Mouse (Mus musculus) hindbrain, postnatal 0 days (tissue): ENCODE data around the gene Fam13c. TPM values are rescaled to one million over a fixed set of nuclear protein-coding genes. Genes with fewer than 3 reads are reported as not detected.

Experiments used
- ATAC-seq: fragments of 200-750 bp; cut with Nextera tagmentation; 2 replicates; pipeline ENCODE4 v1.8.0; 2017; ENCODE audit warnings: mild to moderate bottlenecking, moderate TSS enrichment, moderate library complexity
- DNase-seq: peaks from one replicate; pipeline ENCODE4 v3.0.0-alpha.2; 2015; ENCODE audit warnings: low spot score
- H3K27ac ChIP-seq: fragments of 300-500 bp; sonication (generic); 2 replicates; pipeline ENCODE4 v1.5.1; 2014; ENCODE audit warnings: mild to moderate bottlenecking
- H3K27me3 ChIP-seq: fragments of 300-500 bp; sonication (generic); 2 replicates; pipeline ENCODE4 v1.6.1; 2014; ENCODE audit warnings: low read length, mixed read lengths; ENCODE audit not compliant: insufficient read depth
- H3K36me3 ChIP-seq: fragments of 300-500 bp; sonication (generic); 2 replicates; pipeline ENCODE4 v1.6.1; 2014; ENCODE audit warnings: low read length, mixed read lengths; ENCODE audit not compliant: insufficient read depth
- H3K4me1 ChIP-seq: fragments of 300-500 bp; sonication (generic); 2 replicates; pipeline ENCODE4 v1.6.1; 2014; ENCODE audit warnings: antibody characterized with exemption, low read length, mixed read lengths; ENCODE audit not compliant: insufficient read depth
- H3K4me2 ChIP-seq: fragments of 300-500 bp; sonication (generic); 2 replicates; pipeline ENCODE4 v1.6.1; 2014; ENCODE audit warnings: low read depth, mild to moderate bottlenecking, low read length, moderate library complexity, mixed read lengths
- H3K4me3 ChIP-seq: fragments of 300-500 bp; sonication (generic); 2 replicates; pipeline ENCODE4 v1.5.1; 2014; ENCODE audit warnings: low read length
- H3K9ac ChIP-seq: fragments of 300-500 bp; sonication (generic); replicated peaks from 2 replicates; pipeline ENCODE4 v1.6.1; 2014; ENCODE audit warnings: mild to moderate bottlenecking, low read length, moderate library complexity, mixed read lengths
- H3K9me3 ChIP-seq: fragments of 300-500 bp; sonication (generic); 2 replicates; pipeline ENCODE4 v1.6.1; 2016; ENCODE audit warnings: low read length, mixed read lengths
- CTCF ChIP-seq: IDR thresholded peaks from 2 replicates; pipeline ENCODE4 v1.5.1; 2016; ENCODE audit warnings: antibody characterized with exemption, control low read depth, low read depth
- WGBS: fragments of 180-500 bp; shearing (Covaris S2); extraction: QIAGEN DNeasy Blood & Tissue Kit; methylation state at CpG from one replicate; pipeline ENCODE4 v1.1.7; 2014; 5-methylcytosine and 5-hydroxymethylcytosine counted together
- polyA plus RNA-seq: library from polyadenylated mRNA; unstranded; fragments of >200 nt; fragmentation: Nextera tagmentation; extraction: Ambion mirVana; gene quantifications from 2 replicates; pipeline ENCODE4 v1.2.1, GENCODE M21; 2015
- total RNA-seq: library from RNA; depleted of rRNA; stranded (reverse); fragments of >200 nt; gene quantifications from 2 replicates; pipeline ENCODE4 v1.2.3, GENCODE M21; 2014

Fam13c gene
- total and polyA plus RNA-seq, 2 experiments from 2014 or later, result 6.8 to 18.3 TPM

DNA sequence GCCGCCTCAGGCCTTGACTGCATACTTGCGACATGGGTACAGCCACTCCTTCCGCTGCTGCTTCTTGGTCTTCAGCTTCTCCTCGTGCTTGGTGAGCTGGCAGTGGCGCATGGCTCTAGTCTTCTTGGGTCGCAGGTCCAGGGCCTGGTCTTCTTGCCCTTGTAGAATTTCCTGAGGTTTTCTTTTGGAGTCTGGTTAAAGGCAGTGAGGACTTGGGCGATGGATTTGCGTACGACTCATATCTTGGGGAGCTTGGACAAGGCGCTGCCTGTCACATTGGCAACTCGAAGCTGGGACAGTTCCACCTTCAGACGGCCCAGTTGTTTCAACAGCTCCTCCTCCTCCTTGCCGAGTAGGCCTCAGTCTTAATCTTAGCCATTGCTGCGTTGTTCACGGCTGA, 64.6 kb downstream of the Fam13c start:
- Histone ChIP-seq H3K4me3 (no peak overlapping the region), H3K27me3 (no peaks in the 10 kb centered on the region), H3K9me3 (no peaks in the 10 kb centered on the region), H3K27ac (no peak overlapping the region), H3K4me1 (peaks cover 7% of the 10 kb centered on the region; the same call in 1 of the 2 replicates), H3K9ac (no peak overlapping the region), H3K4me2 (no peak overlapping the region), H3K36me3 (no peaks in the 10 kb centered on the region)
- DNase-seq, result no peak
- TF ChIP-seq CTCF, result no peak
- 92% methylated on average over 15 of the region's 15 CpGs for WGBS
- no peak for ATAC-seq

DNA sequence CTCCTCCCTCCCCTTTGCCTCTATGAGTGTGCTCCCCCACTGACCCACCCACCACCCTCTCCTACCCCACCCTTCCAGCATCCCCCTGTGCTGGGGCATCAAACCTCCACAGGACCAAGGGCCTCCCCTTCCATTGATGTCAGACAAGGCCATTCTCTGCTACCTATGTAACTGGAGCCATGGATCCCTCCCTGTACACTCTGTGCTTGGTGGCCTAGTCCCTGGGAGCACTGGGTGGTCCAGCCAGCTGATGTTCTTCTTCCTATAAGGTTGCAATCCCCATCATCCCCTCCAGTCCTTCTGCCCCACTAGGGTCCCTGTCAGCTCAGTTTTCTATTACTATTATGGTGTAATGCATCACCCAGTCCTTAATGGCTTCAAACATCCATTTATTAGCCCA, 65.1 kb downstream of the Fam13c start:
- H3K27ac ChIP-seq, result no peak overlapping the region
- no peaks in the 10 kb centered on the region for H3K36me3 ChIP-seq
- DNase-seq, result no peak
- H3K9ac ChIP-seq, result no peak overlapping the region
- H3K4me2 ChIP-seq, result no peak overlapping the region
- H3K4me1 ChIP-seq, result peaks cover 7% of the 10 kb centered on the region; the same call in 1 of the 2 replicates
- H3K4me3 ChIP-seq, result no peak overlapping the region
- no peaks in the 10 kb centered on the region for H3K9me3 ChIP-seq
- no peaks in the 10 kb centered on the region for H3K27me3 ChIP-seq
- ATAC-seq, result no peak
- TF ChIP-seq CTCF, result no peak

DNA sequence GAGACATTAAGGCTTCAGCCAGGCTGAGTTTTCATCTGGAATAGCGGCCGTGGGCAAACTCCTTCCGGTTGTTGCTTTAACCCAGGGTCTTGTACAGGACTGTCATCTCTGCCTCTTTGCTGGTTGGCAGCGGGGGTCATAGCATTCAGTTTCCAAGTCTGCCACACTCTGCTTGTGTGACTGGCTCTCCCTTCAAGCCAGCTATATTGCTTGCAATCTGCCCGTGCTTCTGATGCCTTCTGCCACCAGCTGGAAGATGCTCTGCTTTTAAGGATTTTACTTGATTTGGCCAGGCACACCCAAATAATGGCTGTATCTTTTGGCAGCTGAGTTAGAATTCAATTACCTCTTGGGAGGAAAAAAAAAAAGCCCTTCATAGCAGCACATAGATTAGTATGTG, 65.6 kb downstream of the Fam13c start:
- Histone ChIP-seq H3K9ac (no peak overlapping the region), H3K4me1 (peaks cover 7% of the 10 kb centered on the region; the same call in 1 of the 2 replicates), H3K9me3 (no peaks in the 10 kb centered on the region), H3K27ac (0 out of 2 replicates have a peak overlapping the region, but pooled peaks have one; percentile 45), H3K4me3 (no peak overlapping the region), H3K36me3 (no peaks in the 10 kb centered on the region), H3K4me2 (no peak overlapping the region), H3K27me3 (no peaks in the 10 kb centered on the region)
- DNase-seq (no peak), ATAC-seq (no peak)
- no peak for TF ChIP-seq CTCF
- 59% methylated on average over 5 of the region's 5 CpGs for WGBS

DNA sequence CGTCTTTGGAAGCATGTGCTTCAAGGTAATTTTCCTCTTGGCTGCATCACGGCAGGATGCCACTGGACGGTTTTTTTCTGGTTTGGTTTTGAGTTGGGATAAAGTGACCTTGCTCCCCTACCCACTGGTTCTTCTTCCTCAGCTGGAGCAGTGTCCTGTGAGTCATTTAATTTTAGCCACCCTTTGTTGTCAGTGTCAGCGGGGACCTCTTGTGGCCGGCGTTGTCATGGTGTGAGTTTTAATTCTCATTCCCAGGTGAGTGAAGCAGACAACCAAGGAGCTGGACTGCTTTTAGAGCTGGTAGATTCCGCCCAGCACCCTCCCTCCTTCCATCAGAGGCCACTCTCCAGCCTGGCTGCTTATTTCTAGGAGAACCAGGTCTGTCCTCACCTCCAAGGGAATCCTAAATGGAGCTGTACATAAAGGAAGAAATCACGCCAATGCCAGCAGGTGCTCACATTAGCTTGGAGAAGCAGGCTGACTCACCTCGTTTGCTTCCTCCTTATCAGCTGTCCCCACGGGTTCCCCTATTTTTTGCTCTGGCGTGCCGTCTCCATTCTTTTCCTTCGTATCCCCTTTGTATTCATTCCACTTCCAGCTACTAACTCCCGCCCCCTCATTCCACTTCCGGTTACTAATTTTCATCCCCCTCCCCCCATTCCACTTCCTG, 66.4 kb downstream of the Fam13c start:
- 44% methylated on average over 15 of the region's 15 CpGs for WGBS
- DNase-seq, result no peak
- H3K27me3 ChIP-seq, result no peaks in the 10 kb centered on the region

DNA sequence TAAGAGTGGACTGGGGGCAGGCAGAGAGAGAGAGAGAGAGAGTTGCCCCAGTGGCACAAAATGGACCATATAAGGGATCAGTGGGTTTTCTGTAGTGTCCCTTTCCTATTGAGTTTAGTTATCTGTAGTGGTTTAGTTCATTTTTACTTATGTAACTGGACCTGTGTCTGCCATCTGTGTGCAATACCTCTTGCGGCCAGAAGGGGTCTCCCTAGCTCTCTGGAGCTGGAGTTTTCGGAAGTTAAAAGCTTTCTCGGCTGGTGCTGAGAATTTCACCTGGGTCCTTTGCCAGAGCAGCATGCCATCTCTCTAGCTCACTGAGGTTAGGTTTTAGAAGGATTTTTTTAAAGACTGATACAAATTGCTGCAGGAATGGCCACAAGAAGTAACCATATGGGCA, 67.6 kb downstream of the Fam13c start:
- peaks cover 7% of the 10 kb centered on the region; the same call in 1 of the 2 replicates for H3K4me1 ChIP-seq
- ATAC-seq (no peak), DNase-seq (no peak)
- H3K9ac ChIP-seq, result no peak overlapping the region
- no peaks in the 10 kb centered on the region for H3K27me3 ChIP-seq
- no peak overlapping the region for H3K4me2 ChIP-seq
- no peak overlapping the region for H3K4me3 ChIP-seq
- peak; percentile 48 for TF ChIP-seq CTCF
- WGBS, result 94% methylated on average over 3 of the region's 3 CpGs
- no peaks in the 10 kb centered on the region for H3K36me3 ChIP-seq
- no peak overlapping the region for H3K27ac ChIP-seq
- H3K9me3 ChIP-seq, result no peaks in the 10 kb centered on the region

More for the DNA sequence above, 66.4 kb downstream of the Fam13c start:
- peak; percentile 49 for TF ChIP-seq CTCF
- Histone ChIP-seq H3K4me2 (0 out of 2 replicates have a peak overlapping the region, but pooled peaks have one; percentile 23), H3K27ac (0 out of 2 replicates have a peak overlapping the region, but pooled peaks have one; percentile 45), H3K36me3 (no peaks in the 10 kb centered on the region), H3K4me1 (peaks cover 7% of the 10 kb centered on the region; the same call in 1 of the 2 replicates), H3K9ac (no peak overlapping the region), H3K4me3 (no peak overlapping the region), H3K9me3 (no peaks in the 10 kb centered on the region)
- no peak; the same call in 1 of the 2 replicates for ATAC-seq

DNA sequence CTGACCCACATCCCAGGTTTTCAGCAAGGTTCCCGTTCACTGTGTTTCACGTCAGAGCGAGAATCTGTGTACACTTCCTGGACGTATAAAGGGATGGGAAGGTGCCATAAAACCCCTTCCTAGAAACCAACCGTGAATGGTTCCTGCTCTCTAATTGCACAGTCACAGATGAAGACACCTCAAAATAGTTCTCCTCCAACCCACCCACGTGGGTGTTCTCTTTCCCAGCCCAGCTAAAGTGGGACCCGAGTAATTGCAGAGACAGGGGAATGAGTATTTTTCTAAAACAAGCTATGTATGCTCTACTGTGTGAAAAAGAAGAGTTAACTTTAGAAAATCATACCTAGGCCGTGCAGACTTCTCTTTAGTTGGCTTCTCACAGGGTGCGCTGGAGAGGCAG, 74.6 kb downstream of the Fam13c start:
- H3K36me3 ChIP-seq, result no peaks in the 10 kb centered on the region
- H3K27ac ChIP-seq, result no peak overlapping the region
- H3K9ac ChIP-seq, result no peak overlapping the region
- no peak for DNase-seq
- no peak overlapping the region for H3K4me2 ChIP-seq
- H3K27me3 ChIP-seq, result no peaks in the 10 kb centered on the region
- ATAC-seq, result no peak
- no peak for TF ChIP-seq CTCF
- H3K9me3 ChIP-seq, result no peaks in the 10 kb centered on the region
- no peak overlapping the region for H3K4me3 ChIP-seq
- H3K4me1 ChIP-seq, result peaks cover 5% of the 10 kb centered on the region; the same call in 1 of the 2 replicates
- WGBS, result 88% methylated on average over 9 of the region's 9 CpGs

DNA sequence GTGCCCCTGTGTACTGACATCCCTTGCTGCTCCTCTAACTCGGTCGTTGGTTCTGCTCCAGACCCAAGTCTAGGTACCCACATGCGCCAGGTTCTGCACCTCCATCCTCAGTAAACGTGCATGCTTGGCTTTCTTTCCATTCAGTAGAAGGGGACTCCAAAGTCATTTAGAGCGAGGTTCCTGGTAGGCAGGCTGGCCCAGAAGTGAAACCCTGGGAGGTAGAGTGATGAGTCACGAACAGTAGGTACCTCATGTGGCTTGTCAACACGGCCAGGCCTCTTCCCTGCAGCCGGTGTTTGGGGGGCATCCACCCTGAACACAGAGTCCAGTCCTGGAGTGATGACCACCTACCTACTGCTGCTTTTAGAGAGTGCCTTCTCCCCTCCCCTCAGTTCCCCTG, 76.4 kb downstream of the Fam13c start:
- TF ChIP-seq CTCF, result no peak
- DNase-seq (no peak), ATAC-seq (no peak)
- H3K27me3 ChIP-seq, result no peaks in the 10 kb centered on the region
- H3K36me3 ChIP-seq, result no peaks in the 10 kb centered on the region
- H3K4me3 ChIP-seq, result no peak overlapping the region
- H3K9me3 ChIP-seq, result no peaks in the 10 kb centered on the region
- H3K4me1 ChIP-seq, result peaks cover 8% of the 10 kb centered on the region; the same call in 1 of the 2 replicates
- H3K4me2 ChIP-seq, result no peak overlapping the region
- WGBS, result 92% methylated on average over 8 of the region's 8 CpGs
- no peak overlapping the region for H3K27ac ChIP-seq
- H3K9ac ChIP-seq, result no peak overlapping the region
